8 mouse cellular contexts compared by ENCODE assay signal in the genomic region with DNA sequence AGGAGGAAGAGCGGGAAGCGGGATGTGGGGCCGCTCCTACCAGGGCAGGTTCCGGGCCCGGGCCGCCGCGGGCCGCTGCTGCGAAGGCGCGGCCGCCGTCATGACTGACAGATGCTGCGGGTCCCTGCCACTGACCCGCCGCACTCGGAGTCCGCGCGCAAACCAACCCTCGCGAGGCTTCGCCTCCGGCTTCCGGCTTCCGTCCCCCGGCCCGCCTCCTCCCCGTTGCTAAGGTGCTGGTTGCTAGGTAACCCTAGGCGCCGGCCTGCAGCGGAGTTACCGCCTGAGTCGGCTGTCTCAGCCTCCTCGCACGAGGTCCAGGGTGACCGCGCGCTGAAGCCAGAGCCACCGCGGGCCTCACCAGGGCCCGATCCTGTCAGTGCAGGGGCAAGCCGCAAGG. TPM values are rescaled to one million over a fixed set of nuclear protein-coding genes. Genes with fewer than 3 reads are reported as not detected.
DNase-seq lines count a peak whose midpoint lies in the region; ATAC-seq and TF ChIP-seq lines count a peak whose summit lies in the region.

Gene Rfc5 (minus strand): TSS at position 171 of the 400 bp plus-strand sequence.

- TF ChIP-seq CTCF in gastrocnemius, adult 2 months (IDR thresholded peaks at IDR 0.05), result no peak
- TF ChIP-seq CTCF in hindbrain, postnatal 0 days (IDR thresholded peaks at IDR 0.05; ENCODE audit: low read depth), result no peak
- TF ChIP-seq CTCF in left cerebral cortex, adult 2 months (IDR thresholded peaks at IDR 0.05), result no peak; the same call in 1 of the 2 replicates

- peak; percentile 90 for DNase-seq in WW6 (ENCODE audit: low read depth, low spot score)
- DNase-seq in cerebellum, postnatal 4 days (ENCODE audit: low spot score in 2 of 2), result peak; percentile 85 to 95
- DNase-seq in gastrocnemius, adult 2 months, result peak; percentile 98
- peak; percentile 98 for DNase-seq in hindbrain, postnatal 0 days (ENCODE audit: low spot score)
- peak; percentile 95 for DNase-seq in left cerebral cortex, adult 2 months (ENCODE audit: extremely low spot score in 1 of 2, low spot score in 2 of 2)
- DNase-seq in right cerebral cortex, adult 2 months (ENCODE audit: low spot score in 2 of 2), result peak; percentile 93 to 94
- peak; percentile 98 for DNase-seq in urinary bladder, postnatal 14 days (ENCODE audit: low spot score)

- peak within 1 kb of the TSS; percentile 68 for H3K9ac ChIP-seq in hindbrain, postnatal 0 days (replicated peaks; ENCODE audit: low read length)

- 2% methylated on average over 40 of the region's 44 CpGs for WGBS in hindbrain, postnatal 0 days

- peaks cover 8% of the 10 kb centered on the region; the same call in 1 of the 2 replicates for H3K36me3 ChIP-seq in hindbrain, postnatal 0 days (ENCODE audit: insufficient read depth, low read length)

- peak within 1 kb of the TSS; percentile 89 for H3K4me3 ChIP-seq in gastrocnemius, adult 2 months
- H3K4me3 ChIP-seq in hindbrain, postnatal 0 days (ENCODE audit: low read length), result peak within 1 kb of the TSS; percentile 50
- H3K4me3 ChIP-seq in left cerebral cortex, adult 2 months, result peak within 1 kb of the TSS; percentile 93

- peak within 1 kb of the TSS; percentile 75 for H3K27ac ChIP-seq in gastrocnemius, adult 2 months
- peak within 1 kb of the TSS; percentile 61 for H3K27ac ChIP-seq in hindbrain, postnatal 0 days
- peak within 1 kb of the TSS; percentile 80 for H3K27ac ChIP-seq in left cerebral cortex, adult 2 months

- H3K4me1 ChIP-seq in hindbrain, postnatal 0 days (ENCODE audit: insufficient read depth, low read length), result 0 out of 2 replicates have a peak, but pooled peaks cover 3% of the 10 kb centered on the region

- H3K4me2 ChIP-seq in hindbrain, postnatal 0 days (ENCODE audit: low read depth, low read length), result peak within 1 kb of the TSS; percentile 64

- 0 out of 2 replicates have a peak, but pooled peaks cover 3% of the 10 kb centered on the region for H3K9me3 ChIP-seq in hindbrain, postnatal 0 days (ENCODE audit: low read length)

- peak; percentile 98 for ATAC-seq in hindbrain, postnatal 0 days
- peak; percentile 98 for ATAC-seq in megakaryocyte, adult 5-6 weeks (ENCODE audit: poor library complexity, severe bottlenecking)

- H3K27me3 ChIP-seq in hindbrain, postnatal 0 days (ENCODE audit: insufficient read depth, low read length), result no peaks in the 10 kb centered on the region

- intact Hi-C loops in gastrocnemius, adult 2 months (cut with DNase I), result loop anchor here (2.0 to 10.0 kb wide), 3 partner anchors 32 to 274 kb away; partner anchors contain the start of genes Suds3 and Wsb2
- intact Hi-C loops in left cerebral cortex, adult 2 months (cut with DNase I), result loop anchor here (10.0 kb wide), 1 partner anchor 106 kb away; no protein-coding TSS in a partner anchor

RNA-seq across cellular contexts. Expression of gene Rfc5, which starts in this region (rescaled TPM):
- total RNA-seq in gastrocnemius, adult 2 months (2021), result 1 to 10 TPM in 1 of 2 experiments, under 1 TPM in 1; 0.84 to 1.1 TPM
- total RNA-seq in hindbrain, postnatal 0 days (2014; rRNA removed), result 16.6 and 17.8 TPM in 2 replicates
- 26.5 and 29.2 TPM in 2 replicates for polyA plus RNA-seq in hindbrain, postnatal 0 days (2015; fragmentation: Nextera tagmentation; extraction: Ambion mirVana)
- total RNA-seq in left cerebral cortex, adult 2 months (2021), result 10 to 100 TPM; 16.1 to 16.7 TPM
- 29.8 and 50.6 TPM in 2 replicates for total RNA-seq in megakaryocyte, adult 5-6 weeks (2015)
- 36.5 and 39.0 TPM in 2 replicates for total RNA-seq in megakaryocyte, adult 5-6 weeks (2017)

Comparison
In these comparisons a context has a peak if more than half of its experiments do, and no peak if none do; other contexts are left out.
1. Peak in every context shown above with its lines: DNase-seq, ATAC-seq, H3K4me3 ChIP-seq and H3K27ac ChIP-seq.